In genomic region chr2:38184977-38185376, GRCm38 (mm10) we compare ENCODE assay signal across 17 mouse cellular contexts.
DNase-seq lines count a peak whose midpoint lies in the region; ATAC-seq and TF ChIP-seq lines count a peak whose summit lies in the region.
"Had no signal": no experiment of that assay in that cellular context is flagged by ENCODE, and none has a peak within 500 bp of the region (broad histone marks: within the 10 kb centered on the region; RNA-seq: fewer than 3 reads in every experiment).

No protein-coding gene starts in this region.

- TF ChIP-seq CTCF in stomach, postnatal 0 days (IDR thresholded peaks at IDR 0.05; ENCODE audit: low read depth), result no peak

- no peak for DNase-seq in stomach, postnatal 0 days (ENCODE audit: low spot score)
- no peak for DNase-seq in embryo, embryonic 9.5 days (ENCODE audit: extremely low spot score)
- DNase-seq: adrenal gland, adult 8-10 months; cerebellum, adult 11-12 months; cerebellum, adult 9-11 months; cerebellum, postnatal 36 days; gastrocnemius, postnatal 10 days; heart, adult 18-20 months had no signal

- H3K4me3 ChIP-seq in stomach, embryonic 15.5 days (replicated peaks), result no peak overlapping the region
- no peak overlapping the region for H3K4me3 ChIP-seq in stomach, postnatal 0 days (ENCODE audit: low read depth, low read length)
- no peak overlapping the region for H3K4me3 ChIP-seq in liver, embryonic 12.5 days
- H3K4me3 ChIP-seq in liver, embryonic 16.5 days (ENCODE audit: low read depth, low read length), result no peak overlapping the region
- no peak overlapping the region for H3K4me3 ChIP-seq in heart, embryonic 12.5 days
- H3K4me3 ChIP-seq: embryonic facial prominence, embryonic 10.5 days; forebrain, embryonic 15.5 days; hindbrain, embryonic 10.5 days had no signal

- peak; percentile 43; the same call in 1 of the 2 replicates for ATAC-seq in stomach, embryonic 15.5 days (ENCODE audit: insufficient read depth, low FRiP score, low read depth)
- ATAC-seq in stomach, postnatal 0 days (ENCODE audit: low FRiP score, low TSS enrichment), result no peak
- peak; percentile 87 for ATAC-seq in liver, embryonic 12.5 days
- ATAC-seq in liver, embryonic 16.5 days (ENCODE audit: low read depth), result peak; percentile 84
- no peak for ATAC-seq in heart, embryonic 12.5 days (ENCODE audit: insufficient number of reproducible peaks, low FRiP score)
- ATAC-seq: forebrain, embryonic 15.5 days had no signal

- H3K4me1 ChIP-seq in stomach, embryonic 15.5 days, result no peaks in the 10 kb centered on the region
- H3K4me1 ChIP-seq in stomach, postnatal 0 days (replicated peaks; ENCODE audit: control insufficient read depth, insufficient read depth), result no peaks in the 10 kb centered on the region
- H3K4me1 ChIP-seq in liver, embryonic 12.5 days, result peaks cover 66% of the 10 kb centered on the region
- H3K4me1 ChIP-seq in liver, embryonic 16.5 days (ENCODE audit: control insufficient read depth, low read depth, low read length), result peaks cover 20% of the 10 kb centered on the region
- no peaks in the 10 kb centered on the region for H3K4me1 ChIP-seq in heart, embryonic 12.5 days (replicated peaks)
- H3K4me1 ChIP-seq: embryonic facial prominence, embryonic 10.5 days; forebrain, embryonic 15.5 days had no signal

- H3K9ac ChIP-seq in stomach, embryonic 15.5 days, result no peak overlapping the region
- H3K9ac ChIP-seq in stomach, postnatal 0 days (ENCODE audit: low read length), result no peak overlapping the region
- no peak overlapping the region for H3K9ac ChIP-seq in liver, embryonic 12.5 days
- no peak overlapping the region for H3K9ac ChIP-seq in liver, embryonic 16.5 days (ENCODE audit: low read depth, low read length)
- H3K9ac ChIP-seq in heart, embryonic 12.5 days, result no peak overlapping the region
- H3K9ac ChIP-seq: forebrain, embryonic 15.5 days; hindbrain, embryonic 14.5 days had no signal

- H3K9me3 ChIP-seq in stomach, embryonic 15.5 days, result no peaks in the 10 kb centered on the region
- H3K9me3 ChIP-seq in stomach, postnatal 0 days (ENCODE audit: control insufficient read depth, low read length), result no peaks in the 10 kb centered on the region
- no peaks in the 10 kb centered on the region for H3K9me3 ChIP-seq in liver, embryonic 12.5 days (replicated peaks)
- H3K9me3 ChIP-seq in liver, embryonic 16.5 days (replicated peaks; ENCODE audit: control insufficient read depth, low read length), result no peaks in the 10 kb centered on the region
- no peaks in the 10 kb centered on the region for H3K9me3 ChIP-seq in heart, embryonic 12.5 days (replicated peaks)
- H3K9me3 ChIP-seq: embryonic facial prominence, embryonic 10.5 days; forebrain, embryonic 15.5 days; hindbrain, embryonic 10.5 days had no signal

- H3K27ac ChIP-seq in stomach, embryonic 15.5 days, result no peak overlapping the region
- no peak overlapping the region for H3K27ac ChIP-seq in stomach, postnatal 0 days (replicated peaks)
- peak overlapping the region; percentile 80 for H3K27ac ChIP-seq in liver, embryonic 12.5 days
- peak overlapping the region; percentile 67 for H3K27ac ChIP-seq in liver, embryonic 16.5 days (ENCODE audit: low read length)
- no peak overlapping the region for H3K27ac ChIP-seq in heart, embryonic 12.5 days (ENCODE audit: poor library complexity, severe bottlenecking)
- H3K27ac ChIP-seq: embryonic facial prominence, embryonic 10.5 days; forebrain, embryonic 15.5 days; hindbrain, embryonic 10.5 days; hindbrain, embryonic 14.5 days had no signal

- TF ChIP-seq EP300 in stomach, postnatal 0 days (optimal IDR thresholded peaks at IDR 0.05), result no peak

- H3K27me3 ChIP-seq in stomach, embryonic 15.5 days (replicated peaks), result no peaks in the 10 kb centered on the region
- no peaks in the 10 kb centered on the region for H3K27me3 ChIP-seq in stomach, postnatal 0 days (ENCODE audit: control insufficient read depth, insufficient read depth, low read length)
- no peaks in the 10 kb centered on the region for H3K27me3 ChIP-seq in liver, embryonic 12.5 days (replicated peaks)
- no peaks in the 10 kb centered on the region for H3K27me3 ChIP-seq in liver, embryonic 16.5 days (ENCODE audit: control insufficient read depth, insufficient read depth, low read depth, low read length)
- no peaks in the 10 kb centered on the region for H3K27me3 ChIP-seq in heart, embryonic 12.5 days (replicated peaks)
- H3K27me3 ChIP-seq: forebrain, embryonic 15.5 days had no signal

- WGBS in stomach, embryonic 15.5 days, result 80% methylated on average over 3 of the region's 3 CpGs
- 79% methylated on average over 3 of the region's 3 CpGs for WGBS in stomach, postnatal 0 days
- 56% methylated on average over 3 of the region's 3 CpGs for WGBS in liver, embryonic 12.5 days (ENCODE audit: insufficient replicate concordance)
- WGBS in liver, embryonic 16.5 days (ENCODE audit: insufficient replicate concordance), result 61% methylated on average over 3 of the region's 3 CpGs
- WGBS in heart, embryonic 12.5 days, result 71% methylated on average over 3 of the region's 3 CpGs

- H3K36me3 ChIP-seq in stomach, embryonic 15.5 days, result no peaks in the 10 kb centered on the region
- no peaks in the 10 kb centered on the region for H3K36me3 ChIP-seq in stomach, postnatal 0 days (ENCODE audit: control insufficient read depth, insufficient read depth, low read length)
- no peaks in the 10 kb centered on the region for H3K36me3 ChIP-seq in liver, embryonic 12.5 days
- no peaks in the 10 kb centered on the region for H3K36me3 ChIP-seq in liver, embryonic 16.5 days (ENCODE audit: control insufficient read depth, insufficient read depth)
- no peaks in the 10 kb centered on the region for H3K36me3 ChIP-seq in heart, embryonic 12.5 days
- H3K36me3 ChIP-seq: embryonic facial prominence, embryonic 10.5 days; forebrain, embryonic 15.5 days; hindbrain, embryonic 10.5 days had no signal

- H3K4me2 ChIP-seq in stomach, embryonic 15.5 days, result no peak overlapping the region
- no peak overlapping the region for H3K4me2 ChIP-seq in stomach, postnatal 0 days (replicated peaks; ENCODE audit: low read depth)
- peak overlapping the region; percentile 18; the same call in 1 of the 2 replicates for H3K4me2 ChIP-seq in liver, embryonic 12.5 days
- no peak overlapping the region for H3K4me2 ChIP-seq in liver, embryonic 16.5 days (ENCODE audit: low read depth, low read length)
- no peak overlapping the region for H3K4me2 ChIP-seq in heart, embryonic 12.5 days
- H3K4me2 ChIP-seq: forebrain, embryonic 15.5 days; heart, embryonic 11.5 days; hindbrain, embryonic 14.5 days had no signal

Comparison
In these comparisons a context has a peak if more than half of its experiments do, and no peak if none do; other contexts are left out.
1. ATAC-seq: peak in stomach, embryonic 15.5 days (single experiment), liver, embryonic 12.5 days (single experiment) and liver, embryonic 16.5 days (single experiment); none in stomach, postnatal 0 days (single experiment) and heart, embryonic 12.5 days (single experiment).
2. H3K27ac ChIP-seq: peak in liver, embryonic 12.5 days (single experiment) and liver, embryonic 16.5 days (single experiment); none in stomach, embryonic 15.5 days (single experiment), stomach, postnatal 0 days (single experiment) and heart, embryonic 12.5 days (single experiment).